Mouse (Mus musculus) olfactory bulb, adult 2 months (tissue): ENCODE measurements around the gene Zfp42.

Experiments used
- CTCF ChIP-seq: fragments of 200-500 bp; IDR thresholded peaks from 2 replicates; pipeline ENCODE4 v1.5.1; 2012; ENCODE audit warnings: low read depth, mild to moderate bottlenecking, low read length, moderate library complexity; ENCODE audit not compliant: insufficient read depth
- POLR2A ChIP-seq: fragments of 200-500 bp; IDR thresholded peaks from 2 replicates; pipeline ENCODE4 v1.6.1; 2012; ENCODE audit warnings: mild to moderate bottlenecking, low read depth, low read length, moderate library complexity; ENCODE audit not compliant: insufficient read depth

- TF ChIP-seq CTCF: no peak
- TF ChIP-seq POLR2A: no peak
Measured at GRCm38 (mm10) chr8:43329913-43330705, 23.3 kb upstream of the Zfp42 start.
